Mouse (Mus musculus) sigmoid colon, adult 10 weeks (tissue): ENCODE data around the gene Adgrb2. TPM values are rescaled to one million over a fixed set of nuclear protein-coding genes. Genes with fewer than 3 reads are reported as not detected.

Experiments
- polyA plus RNA-seq: library from polyadenylated mRNA; stranded (reverse); fragments of 350-450 nt; fragmentation: Illumina TruSeq; extraction: RNeasy Lipid Tissue Mini Kit (QIAGEN cat#74804); gene quantifications from one replicate; pipeline ENCODE4 v1.2.3, GENCODE M21; 2014; ENCODE audit warnings: low read depth, low replicate concordance

The Adgrb2 gene
- not detected for polyA plus RNA-seq

DNA sequence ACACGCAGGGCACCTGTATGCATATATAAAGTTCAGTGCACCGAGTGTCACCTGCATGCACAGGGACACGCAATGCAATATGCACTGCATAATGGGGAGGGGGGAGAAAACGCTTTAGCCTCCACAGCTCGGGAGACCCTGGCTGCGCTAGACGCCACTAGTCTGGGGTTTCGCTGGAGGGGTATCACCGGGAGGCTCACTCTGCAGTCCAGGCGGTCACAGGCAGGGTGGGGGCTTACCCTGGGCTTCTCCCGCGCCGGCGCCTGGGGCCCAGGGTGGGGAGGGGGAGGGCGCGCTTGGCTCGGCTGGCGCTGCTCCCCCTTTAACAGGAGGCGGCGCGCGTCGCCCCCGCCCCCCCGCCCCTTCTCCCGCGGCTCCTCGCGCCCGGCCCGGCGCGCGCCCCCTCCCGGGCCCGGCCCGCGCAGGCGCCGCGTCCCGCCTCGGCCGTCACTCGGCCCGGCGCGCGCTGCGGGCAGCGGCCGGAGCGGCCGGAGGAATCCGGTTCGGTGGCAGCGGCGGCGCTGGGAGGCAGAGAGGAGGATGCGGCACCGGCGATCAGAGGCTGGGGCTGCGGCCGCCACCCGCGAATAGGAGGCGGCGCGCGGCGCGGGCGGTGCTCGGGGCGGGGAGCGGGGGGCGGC is at the start of gene Adgrb2:
Gene Adgrb2, plus strand, starts transcription at position 450 of the 641 bp plus-strand sequence.

DNA sequence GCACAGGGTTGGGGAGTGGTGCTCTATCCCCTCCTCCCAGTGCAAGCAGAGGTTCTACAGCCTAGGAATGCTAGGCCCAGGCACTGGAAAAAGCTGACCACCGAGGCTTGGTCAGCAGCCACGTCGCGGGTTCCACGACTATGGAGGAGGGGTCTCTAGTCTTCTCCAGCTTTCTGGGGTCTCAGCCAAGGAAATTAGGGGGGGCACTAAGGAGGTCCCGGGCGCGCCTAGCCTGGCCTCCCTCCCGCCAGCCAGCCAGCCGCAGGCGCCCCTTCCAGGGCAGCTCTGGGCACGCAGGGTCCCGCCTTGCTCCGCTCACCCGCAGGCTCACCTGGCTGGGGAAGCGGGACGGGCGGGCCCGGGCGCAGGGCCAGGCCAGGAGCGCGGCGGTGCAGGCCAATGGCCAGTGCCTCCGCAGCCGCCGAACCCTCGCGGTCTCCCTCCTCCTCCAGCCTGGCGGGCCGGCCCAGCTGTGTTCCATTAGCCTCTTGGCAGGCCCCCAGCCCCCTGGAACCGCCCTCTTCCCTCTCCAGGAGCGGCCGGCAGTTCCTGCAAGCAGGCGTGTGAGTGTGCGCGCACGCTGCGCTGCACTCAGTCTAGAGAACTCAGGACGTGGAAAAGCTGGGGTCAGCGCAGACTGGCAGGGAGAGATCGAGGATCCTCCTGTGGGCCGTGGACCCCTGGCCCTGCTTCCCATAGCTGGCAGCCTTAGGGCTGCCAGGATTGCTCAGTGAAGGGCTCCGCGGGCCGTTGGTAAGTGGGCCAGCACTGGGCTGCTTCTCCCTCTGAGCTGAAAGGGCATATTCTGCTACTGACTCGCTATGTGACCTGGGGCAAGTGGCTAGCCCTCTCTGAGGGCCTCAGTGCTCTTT is 62.9 kb downstream of the Adgrb2 start, which contains the start of gene Col16a1:
Gene Col16a1, plus strand, starts transcription at position 510 of the 872 bp plus-strand sequence.

Other genes with a start within 250 kb of the Adgrb2 start
- 149 TPM for gene Khdrbs1, start 242.6 kb upstream of the Adgrb2 start, polyA plus RNA-seq
- gene Ptp4a2, start 173.7 kb upstream of the Adgrb2 start, polyA plus RNA-seq = 2,130 TPM
- gene Spocd1, start 55.6 kb upstream of the Adgrb2 start, polyA plus RNA-seq = not detected
- 6.8 TPM for gene Col16a1, start 63.0 kb downstream of the Adgrb2 start, polyA plus RNA-seq
- gene Pef1, start 117.7 kb downstream of the Adgrb2 start, polyA plus RNA-seq = 7.3 TPM
- not detected for gene Hcrtr1, start 154.5 kb downstream of the Adgrb2 start, polyA plus RNA-seq
- 10.5 TPM for gene Tinagl1, start 190.3 kb downstream of the Adgrb2 start, polyA plus RNA-seq
- not detected for gene Gm853, start 237.5 kb downstream of the Adgrb2 start, polyA plus RNA-seq